Mouse (Mus musculus) bone marrow macrophage, adult 2 months (primary cell): ENCODE measurements at regions not wholly inside any gene's neighbourhood (a gene's known extent, or its start where the extent isn't known, plus 50 kb on each side); places are given as distances from the start of the nearest gene placed in this dataset.

ENCODE experiments used
- CTCF ChIP-seq: IDR thresholded peaks from 2 replicates; pipeline ENCODE4 v1.5.1; 2012; ENCODE audit warnings: low read depth, mild to moderate bottlenecking, low read length, moderate library complexity
- POLR2A ChIP-seq: IDR thresholded peaks from 2 replicates; pipeline ENCODE4 v1.6.1; 2012; ENCODE audit warnings: mild to moderate bottlenecking, low read depth, low read length, borderline replicate concordance

- TF ChIP-seq CTCF (no peak), POLR2A (no peak)
Measured at GRCm38 (mm10) chr9:61779165-61779564, 135.2 kb downstream of the Rplp1 start.
